Mouse (Mus musculus) liver, embryonic 14.5 days (tissue): ENCODE results near the gene Hcfc1r1.

Experiments
- CTCF ChIP-seq: IDR thresholded peaks from 2 replicates; pipeline ENCODE4 v1.5.1; 2016; ENCODE audit warnings: antibody characterized with exemption, low read depth, control low read depth
- EP300 ChIP-seq: IDR thresholded peaks from 2 replicates; pipeline ENCODE4 v1.6.1; 2016; ENCODE audit warnings: antibody characterized with exemption, low read depth

DNA sequence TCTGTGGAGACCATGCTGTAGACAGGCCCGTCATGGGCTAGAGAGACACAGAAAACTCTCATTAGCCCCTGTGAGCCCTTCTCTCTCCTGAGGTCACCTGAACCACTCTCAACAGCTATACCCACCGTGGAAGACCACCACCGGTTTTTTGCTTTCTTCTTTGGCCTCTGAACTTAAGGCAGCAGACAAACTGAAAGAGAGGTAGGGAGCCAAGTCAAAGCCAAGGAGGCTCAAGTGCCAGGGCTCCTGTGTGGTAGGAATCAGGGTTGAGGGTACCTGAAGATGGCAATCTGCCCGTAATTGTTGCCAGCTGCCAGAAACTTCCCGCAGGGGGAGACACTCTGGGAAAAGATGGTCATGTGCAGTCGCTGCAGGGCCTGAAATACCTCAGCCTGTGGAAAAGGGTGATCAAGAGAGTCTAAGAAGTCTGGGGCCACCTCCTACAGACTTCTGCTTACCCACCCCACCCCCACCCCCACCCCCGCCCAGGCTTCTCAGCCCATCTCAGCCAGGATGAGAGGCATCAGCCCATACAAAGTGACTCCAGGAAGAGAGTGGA lies 2.8 kb upstream of the Hcfc1r1 start:
- no peak for TF ChIP-seq EP300
- no peak for TF ChIP-seq CTCF
